Mouse (Mus musculus) CH12.LX (cell line): ENCODE measurements around the gene Aire. TPM values are rescaled to one million over a fixed set of nuclear protein-coding genes. Genes with fewer than 3 reads are reported as not detected.

Experiments
- DNase-seq: peaks from one replicate; pipeline ENCODE4 v3.0.0-alpha.2; 2013; ENCODE audit errors: extremely low read depth
- H3K27ac ChIP-seq: 2 replicates; pipeline ENCODE4 v1.5.1; 2012; ENCODE audit warnings: low read depth, mild to moderate bottlenecking, control low read depth, moderate library complexity; ENCODE audit not compliant: insufficient read depth
- H3K27me3 ChIP-seq: replicated peaks from 2 replicates; pipeline ENCODE3; 2012; ENCODE audit warnings: inconsistent platforms
- H3K36me3 ChIP-seq, 2 experiments: replicated peaks in 1 of 2; 2 replicates each; pipeline versions ENCODE3 to v1.6.1; 2012; ENCODE audit warnings: inconsistent platforms in 1 of 2, low read length in 1 of 2, mild to moderate bottlenecking in 1 of 2, mixed read lengths in 1 of 2, moderate library complexity in 1 of 2; ENCODE audit not compliant: control insufficient read depth in 1 of 2, insufficient read depth in 1 of 2
- H3K4me1 ChIP-seq, 2 experiments: 2 replicates each; pipeline ENCODE4 v1.6.1; 2012; ENCODE audit warnings: inconsistent platforms in 1 of 2, moderate library complexity in 1 of 2; ENCODE audit not compliant: insufficient read depth in 2 of 2, control insufficient read depth in 1 of 2
- H3K4me2 ChIP-seq: 2 replicates; pipeline ENCODE4 v1.6.1; 2012; ENCODE audit warnings: low read depth, mild to moderate bottlenecking, control low read depth; ENCODE audit not compliant: poor library complexity, insufficient read depth, severe bottlenecking
- H3K4me3 ChIP-seq, 3 experiments: fragments of 150-350 bp in 1 of 3; sonication (generic) in 1 of 3; replicated peaks in 1 of 3; 2 replicates each; pipeline versions ENCODE3 to v1.5.1; 2011 to 2012; ENCODE audit warnings: low read depth in 2 of 3, low read length in 2 of 3, mild to moderate bottlenecking in 2 of 3, moderate library complexity in 2 of 3, control low read depth in 1 of 3, improper control_type of control experiment in 1 of 3, inconsistent platforms in 1 of 3, mixed read lengths in 1 of 3; ENCODE audit not compliant: poor library complexity in 1 of 3
- H3K79me2 ChIP-seq: replicated peaks from 2 replicates; pipeline ENCODE4 v1.6.1; 2012; ENCODE audit warnings: mild to moderate bottlenecking, moderate library complexity; ENCODE audit not compliant: control insufficient read depth, poor library complexity, insufficient read depth, severe bottlenecking; ENCODE audit errors: extremely low read depth
- H3K9ac ChIP-seq: 2 replicates; pipeline ENCODE4 v1.6.1; 2012; ENCODE audit warnings: low read depth, mild to moderate bottlenecking, control low read depth, moderate library complexity; ENCODE audit not compliant: insufficient read depth
- H3K9me3 ChIP-seq: replicated peaks from 2 replicates; pipeline ENCODE3; 2012; ENCODE audit warnings: low read length, inconsistent platforms, mixed read lengths
- BHLHE40 ChIP-seq: IDR thresholded peaks from 2 replicates; pipeline ENCODE4 v1.6.1; 2011; ENCODE audit warnings: mild to moderate bottlenecking, low read depth, low read length, improper control_type of control experiment
- CHD1 ChIP-seq: IDR thresholded peaks from 2 replicates; pipeline ENCODE4 v1.6.1; 2012; ENCODE audit warnings: low read depth, low read length, improper control_type of control experiment, inconsistent platforms
- CHD2 ChIP-seq: IDR thresholded peaks from 2 replicates; pipeline ENCODE4 v1.6.1; 2011; ENCODE audit warnings: low read length, improper control_type of control experiment
- E2F4 ChIP-seq: IDR thresholded peaks from 2 replicates; pipeline ENCODE4 v1.6.1; 2011; ENCODE audit warnings: low read depth, low read length, improper control_type of control experiment; ENCODE audit not compliant: insufficient replicate concordance
- EP300 ChIP-seq: IDR thresholded peaks from 2 replicates; pipeline ENCODE4 v1.6.1; 2011; ENCODE audit warnings: low read length, improper control_type of control experiment
- ETS1 ChIP-seq: conservative IDR thresholded peaks from 2 replicates; pipeline ENCODE4 v1.6.1; 2012; ENCODE audit warnings: low read depth, mild to moderate bottlenecking, inconsistent platforms, low read length, improper control_type of control experiment, moderate library complexity
- GABPA ChIP-seq: IDR thresholded peaks from 2 replicates; pipeline ENCODE4 v1.6.1; 2012; ENCODE audit warnings: low read depth, low read length, improper control_type of control experiment, inconsistent platforms; ENCODE audit not compliant: insufficient replicate concordance
- HCFC1 ChIP-seq: IDR thresholded peaks from 2 replicates; pipeline ENCODE4 v1.6.1; 2012; ENCODE audit warnings: low read depth, mild to moderate bottlenecking, inconsistent platforms, low read length, improper control_type of control experiment
- IRF4 ChIP-seq: IDR thresholded peaks from 2 replicates; pipeline ENCODE4 v1.6.1; 2014; ENCODE audit warnings: low read depth, mild to moderate bottlenecking, inconsistent platforms, low read length, improper control_type of control experiment
- JUND ChIP-seq: conservative IDR thresholded peaks from 2 replicates; pipeline ENCODE4 v1.6.1; 2011; ENCODE audit warnings: low read depth, low read length, improper control_type of control experiment
- KAT2A ChIP-seq: IDR thresholded peaks from 2 replicates; pipeline ENCODE4 v1.6.1; 2012; ENCODE audit warnings: low read length, improper control_type of control experiment, inconsistent platforms; ENCODE audit not compliant: insufficient replicate concordance
- MAFK ChIP-seq: IDR thresholded peaks from 2 replicates; pipeline ENCODE4 v1.6.1; 2011; ENCODE audit warnings: low read length, improper control_type of control experiment; ENCODE audit not compliant: insufficient replicate concordance
- MAX ChIP-seq: IDR thresholded peaks from 2 replicates; pipeline ENCODE4 v1.6.1; 2011; ENCODE audit warnings: low read length, improper control_type of control experiment
- MAZ ChIP-seq: IDR thresholded peaks from 2 replicates; pipeline ENCODE4 v1.6.1; 2012; ENCODE audit warnings: low read depth, mild to moderate bottlenecking, inconsistent platforms, low read length, improper control_type of control experiment, moderate library complexity
- MEF2A ChIP-seq: IDR thresholded peaks from 2 replicates; pipeline ENCODE4 v1.6.1; 2014; ENCODE audit warnings: low read depth, mild to moderate bottlenecking, inconsistent platforms, low read length, improper control_type of control experiment, borderline replicate concordance
- MXI1 ChIP-seq: IDR thresholded peaks from 2 replicates; pipeline ENCODE4 v1.6.1; 2011; ENCODE audit warnings: mild to moderate bottlenecking, low read depth, low read length, improper control_type of control experiment
- MYC ChIP-seq: IDR thresholded peaks from 2 replicates; pipeline ENCODE4 v1.6.1; 2011; ENCODE audit warnings: low read depth, mild to moderate bottlenecking, improper control_type of control experiment, low read length
- NELFE ChIP-seq: IDR thresholded peaks from 2 replicates; pipeline ENCODE4 v1.6.1; 2011; ENCODE audit warnings: low read depth, low read length, improper control_type of control experiment
- NRF1 ChIP-seq: IDR thresholded peaks from 2 replicates; pipeline ENCODE4 v1.6.1; 2014; ENCODE audit warnings: low read depth, mild to moderate bottlenecking, inconsistent platforms, low read length, improper control_type of control experiment, moderate library complexity
- PAX5 ChIP-seq: IDR thresholded peaks from 2 replicates; pipeline ENCODE4 v1.6.1; 2012; ENCODE audit warnings: low read length, inconsistent platforms, mixed read lengths
- POLR2A ChIP-seq: IDR thresholded peaks from 2 replicates; pipeline ENCODE4 v1.6.1; 2011; ENCODE audit warnings: low read depth, mild to moderate bottlenecking, improper control_type of control experiment, low read length
- POLR2AphosphoS2 ChIP-seq: IDR thresholded peaks from 2 replicates; pipeline ENCODE4 v1.6.1; 2011; ENCODE audit warnings: low read depth, low read length, improper control_type of control experiment
- RAD21 ChIP-seq: IDR thresholded peaks from 2 replicates; pipeline ENCODE4 v1.6.1; 2011; ENCODE audit warnings: low read depth, mild to moderate bottlenecking, low read length, improper control_type of control experiment, moderate library complexity
- RCOR1 ChIP-seq: conservative IDR thresholded peaks from 2 replicates; pipeline ENCODE4 v1.6.1; 2012; ENCODE audit warnings: low read depth, mild to moderate bottlenecking, inconsistent platforms, low read length, improper control_type of control experiment
- SIN3A ChIP-seq: IDR thresholded peaks from 2 replicates; pipeline ENCODE4 v1.6.1; 2012; ENCODE audit warnings: low read length, improper control_type of control experiment, inconsistent platforms
- SMC3 ChIP-seq: IDR thresholded peaks from 2 replicates; pipeline ENCODE4 v1.6.1; 2011; ENCODE audit warnings: low read depth, low read length, improper control_type of control experiment
- TBP ChIP-seq: conservative IDR thresholded peaks from 2 replicates; pipeline ENCODE4 v1.6.1; 2011; ENCODE audit warnings: low read depth, low read length, improper control_type of control experiment
- TCF12 ChIP-seq: IDR thresholded peaks from 2 replicates; pipeline ENCODE4 v1.6.1; 2014; ENCODE audit warnings: low read depth, mild to moderate bottlenecking, inconsistent platforms, low read length, improper control_type of control experiment
- UBTF ChIP-seq: IDR thresholded peaks from 2 replicates; pipeline ENCODE4 v1.6.1; 2012; ENCODE audit warnings: low read depth, mild to moderate bottlenecking, inconsistent platforms, low read length, improper control_type of control experiment, moderate library complexity
- USF2 ChIP-seq: conservative IDR thresholded peaks from 2 replicates; pipeline ENCODE4 v1.6.1; 2011; ENCODE audit warnings: low read depth, low read length, improper control_type of control experiment
- ZC3H11A ChIP-seq: IDR thresholded peaks from 2 replicates; pipeline ENCODE4 v1.6.1; 2012; ENCODE audit warnings: low read depth, mild to moderate bottlenecking, inconsistent platforms, low read length, improper control_type of control experiment
- ZKSCAN1 ChIP-seq: IDR thresholded peaks from 2 replicates; pipeline ENCODE4 v1.6.1; 2012; ENCODE audit warnings: low read depth, inconsistent platforms, low read length, improper control_type of control experiment, borderline replicate concordance
- ZMIZ1 ChIP-seq: IDR thresholded peaks from 2 replicates; pipeline ENCODE4 v1.6.1; 2012; ENCODE audit warnings: low read depth, mild to moderate bottlenecking, inconsistent platforms, low read length, improper control_type of control experiment
- ZNF384 ChIP-seq: IDR thresholded peaks from 2 replicates; pipeline ENCODE4 v1.6.1; 2012; ENCODE audit warnings: low read depth, low read length, improper control_type of control experiment, inconsistent platforms
- dilution Hi-C: fragments of 300-500 bp; cut with MboI; formaldehyde crosslinking; loops from 2 replicates; pipeline ENCODE4 v1.14.3; 2020; ENCODE audit warnings: low sequenced_read_pairs; ENCODE audit not compliant: extremely low pct_unique_long_range_greater_than_20kb, extremely low pct_ligation_motif_present
- in situ Hi-C: fragments of 300-500 bp; cut with MboI; formaldehyde crosslinking; loops from 3 replicates; pipeline ENCODE4 v1.14.3; 2019; ENCODE audit warnings: low sequenced_read_pairs, low pct_ligation_motif_present, low pct_unique_long_range_greater_than_20kb, mixed read lengths
- polyA plus RNA-seq: library from polyadenylated mRNA; unstranded; fragments of >175 nt; gene quantifications from 2 replicates; pipeline ENCODE4 v1.2.1, GENCODE M21; 2012; ENCODE audit warnings: low read depth; ENCODE audit not compliant: insufficient read length
- total RNA-seq, 2 experiments: library from RNA; depleted of rRNA; stranded (reverse); fragments of 300-350 nt in 1 of 2; fragments of >200 nt in 1 of 2; gene quantifications; 2 replicates each; pipeline ENCODE4 v1.2.3; 2012 to 2014

The Aire gene
- total and polyA plus RNA-seq, 3 experiments, result 0.16 to 0.17 TPM; not detected in 1

GRCm38 (mm10) chr10:78046388-78046787 is 3.0 kb upstream of the Aire start:
- Histone ChIP-seq H3K9ac (no peak overlapping the region), H3K79me2 (no peaks in the 10 kb centered on the region), H3K27me3 (peaks cover 11% of the 10 kb centered on the region), H3K4me1 (peaks cover 17 to 65% of the 10 kb centered on the region in 2 experiments)
- dilution Hi-C loops, result no loop called here
- TF ChIP-seq MAZ (no peak), PAX5 (no peak), GABPA (no peak), POLR2AphosphoS2 (no peak), SIN3A (no peak), USF2 (no peak), NELFE (no peak), ETS1 (peak; percentile 56), RCOR1 (no peak), NRF1 (no peak), SMC3 (no peak), TBP (no peak), JUND (no peak), E2F4 (no peak), MAX (no peak; the same call in 1 of the 2 replicates), KAT2A (no peak), HCFC1 (no peak), IRF4 (peak; percentile 13; the same call in 1 of the 2 replicates), MXI1 (0 out of 2 replicates have a peak, but pooled peaks have one; percentile 51), EP300 (peak; percentile 60; the same call in 1 of the 2 replicates), ZKSCAN1 (no peak), MYC (peak; percentile 15; the same call in 1 of the 2 replicates), MAFK (no peak), ZNF384 (no peak), BHLHE40 (peak; percentile 73; the same call in 1 of the 2 replicates), UBTF (no peak), TCF12 (peak; percentile 89), RAD21 (no peak), CHD2 (peak; percentile 21; the same call in 1 of the 2 replicates), ZC3H11A (no peak), MEF2A (peak; percentile 65; the same call in 1 of the 2 replicates), CHD1 (no peak), ZMIZ1 (no peak), POLR2A (no peak)
- TF ChIP-seq, all 38 proteins: peak for 9
- in situ Hi-C loops, result loop anchor here (25.0 kb wide), 1 partner anchor 341 kb away; no protein-coding TSS in a partner anchor
- H3K4me2 ChIP-seq, result no peak overlapping the region
- peak; percentile 60 for DNase-seq
- H3K4me3 ChIP-seq, result no peak overlapping the region
- peak overlapping the region; percentile 34 for H3K27ac ChIP-seq
- H3K9me3 ChIP-seq, result no peaks in the 10 kb centered on the region
- no peaks in the 10 kb centered on the region for H3K36me3 ChIP-seq
